Mouse (Mus musculus): ENCODE data around the gene Padi2.

Gene Padi2

GRCm38 (mm10) chr4:140919974-140920836 lies 14.1 kb downstream of the Padi2 start:
- DNase-seq (ENCODE audit: low read depth in 2 of 2, low spot score in 2 of 2) = no peak

GRCm38 (mm10) chr4:140922508-140922907 lies 16.4 kb downstream of the Padi2 start:
- DNase-seq (ENCODE audit: low read depth in 2 of 2, low spot score in 2 of 2) = no peak

GRCm38 (mm10) chr4:140925648-140926047 lies 19.5 kb downstream of the Padi2 start:
- DNase-seq (ENCODE audit: low read depth in 2 of 2, low spot score in 2 of 2) = no peak

GRCm38 (mm10) chr4:140928349-140928748 lies 22.2 kb downstream of the Padi2 start:
- no peak for DNase-seq (ENCODE audit: low read depth in 2 of 2, low spot score in 2 of 2)

GRCm38 (mm10) chr4:140929745-140930144 lies 23.6 kb downstream of the Padi2 start:
- DNase-seq (ENCODE audit: low read depth in 2 of 2, low spot score in 2 of 2) = no peak

- no peak for DNase-seq (ENCODE audit: low read depth in 2 of 2, low spot score in 2 of 2)
These were observed 24.8 kb downstream of the Padi2 start for GRCm38 (mm10) chr4:140930900-140931470.

- no peak for DNase-seq (ENCODE audit: low read depth in 2 of 2, low spot score in 2 of 2)
These were observed 29.5 kb downstream of the Padi2 start for GRCm38 (mm10) chr4:140935643-140936042.

- DNase-seq (ENCODE audit: low read depth in 2 of 2, low spot score in 2 of 2) = no peak
These were observed 38.2 kb downstream of the Padi2 start for GRCm38 (mm10) chr4:140944356-140944755.

GRCm38 (mm10) chr4:140944961-140945442 lies 38.9 kb downstream of the Padi2 start:
- DNase-seq (ENCODE audit: low read depth in 2 of 2, low spot score in 2 of 2) = peak; percentile 79 to 86

- DNase-seq (ENCODE audit: low read depth in 2 of 2, low spot score in 2 of 2) = no peak
These were observed 39.4 kb downstream of the Padi2 start for GRCm38 (mm10) chr4:140945571-140945970.

- DNase-seq (ENCODE audit: low read depth in 2 of 2, low spot score in 2 of 2) = no peak
These were observed 39.9 kb downstream of the Padi2 start for GRCm38 (mm10) chr4:140946048-140946447.

- no peak for DNase-seq (ENCODE audit: low read depth in 2 of 2, low spot score in 2 of 2)
These were observed 40.5 kb downstream of the Padi2 start for GRCm38 (mm10) chr4:140946580-140947205.

- no peak for DNase-seq (ENCODE audit: low read depth in 2 of 2, low spot score in 2 of 2)
These were observed 41.6 kb downstream of the Padi2 start for GRCm38 (mm10) chr4:140947487-140948440.

GRCm38 (mm10) chr4:140948481-140948880 lies 42.3 kb downstream of the Padi2 start:
- no peak for DNase-seq (ENCODE audit: low read depth in 2 of 2, low spot score in 2 of 2)

GRCm38 (mm10) chr4:140949052-140949451 lies 42.9 kb downstream of the Padi2 start:
- DNase-seq (ENCODE audit: low read depth in 2 of 2, low spot score in 2 of 2) = no peak

GRCm38 (mm10) chr4:140949616-140950015 lies 43.5 kb downstream of the Padi2 start:
- no peak for DNase-seq (ENCODE audit: low read depth in 2 of 2, low spot score in 2 of 2)

GRCm38 (mm10) chr4:140950574-140950973 lies 44.4 kb downstream of the Padi2 start:
- no peak for DNase-seq (ENCODE audit: low read depth in 2 of 2, low spot score in 2 of 2)

- peak; percentile 75 to 78 for DNase-seq (ENCODE audit: low read depth in 2 of 2, low spot score in 2 of 2)
These were observed 45.9 kb downstream of the Padi2 start for GRCm38 (mm10) chr4:140951861-140952641.

- DNase-seq (ENCODE audit: low read depth in 2 of 2, low spot score in 2 of 2) = no peak
These were observed 51.1 kb downstream of the Padi2 start for GRCm38 (mm10) chr4:140957131-140957702.

- DNase-seq (ENCODE audit: low read depth in 2 of 2, low spot score in 2 of 2) = peak; percentile 79 to 84
These were observed 51.6 kb downstream of the Padi2 start for GRCm38 (mm10) chr4:140957725-140958124.

Data from CD8-positive naive resting alpha-beta T cell, adult 2 months (primary cell).